Mouse (Mus musculus) CH12.LX (cell line): ENCODE results near the gene Nle1.

ENCODE experiments used
- CTCF ChIP-seq, 2 experiments: IDR thresholded peaks in 1 of 2; conservative IDR thresholded peaks in 1 of 2; 2 replicates each; pipeline ENCODE4 v1.5.1; 2011 to 2012; ENCODE audit warnings: low read depth in 2 of 2, low read length in 2 of 2, improper control_type of control experiment in 1 of 2, inconsistent platforms in 1 of 2, mild to moderate bottlenecking in 1 of 2, moderate library complexity in 1 of 2
- EP300 ChIP-seq: IDR thresholded peaks from 2 replicates; pipeline ENCODE4 v1.6.1; 2011; ENCODE audit warnings: low read length, improper control_type of control experiment
- GABPA ChIP-seq: IDR thresholded peaks from 2 replicates; pipeline ENCODE4 v1.6.1; 2012; ENCODE audit warnings: low read depth, low read length, improper control_type of control experiment, inconsistent platforms; ENCODE audit not compliant: insufficient replicate concordance
- HCFC1 ChIP-seq: IDR thresholded peaks from 2 replicates; pipeline ENCODE4 v1.6.1; 2012; ENCODE audit warnings: low read depth, mild to moderate bottlenecking, inconsistent platforms, low read length, improper control_type of control experiment
- MAZ ChIP-seq: IDR thresholded peaks from 2 replicates; pipeline ENCODE4 v1.6.1; 2012; ENCODE audit warnings: low read depth, mild to moderate bottlenecking, inconsistent platforms, low read length, improper control_type of control experiment, moderate library complexity
- MYC ChIP-seq: IDR thresholded peaks from 2 replicates; pipeline ENCODE4 v1.6.1; 2011; ENCODE audit warnings: low read depth, mild to moderate bottlenecking, improper control_type of control experiment, low read length
- NELFE ChIP-seq: IDR thresholded peaks from 2 replicates; pipeline ENCODE4 v1.6.1; 2011; ENCODE audit warnings: low read depth, low read length, improper control_type of control experiment
- NRF1 ChIP-seq: IDR thresholded peaks from 2 replicates; pipeline ENCODE4 v1.6.1; 2014; ENCODE audit warnings: low read depth, mild to moderate bottlenecking, inconsistent platforms, low read length, improper control_type of control experiment, moderate library complexity
- POLR2A ChIP-seq: IDR thresholded peaks from 2 replicates; pipeline ENCODE4 v1.6.1; 2011; ENCODE audit warnings: low read depth, mild to moderate bottlenecking, improper control_type of control experiment, low read length
- POLR2AphosphoS2 ChIP-seq: IDR thresholded peaks from 2 replicates; pipeline ENCODE4 v1.6.1; 2011; ENCODE audit warnings: low read depth, low read length, improper control_type of control experiment
- SIN3A ChIP-seq: IDR thresholded peaks from 2 replicates; pipeline ENCODE4 v1.6.1; 2012; ENCODE audit warnings: low read length, improper control_type of control experiment, inconsistent platforms
- TBP ChIP-seq: conservative IDR thresholded peaks from 2 replicates; pipeline ENCODE4 v1.6.1; 2011; ENCODE audit warnings: low read depth, low read length, improper control_type of control experiment
- TCF12 ChIP-seq: IDR thresholded peaks from 2 replicates; pipeline ENCODE4 v1.6.1; 2014; ENCODE audit warnings: low read depth, mild to moderate bottlenecking, inconsistent platforms, low read length, improper control_type of control experiment
- ZKSCAN1 ChIP-seq: IDR thresholded peaks from 2 replicates; pipeline ENCODE4 v1.6.1; 2012; ENCODE audit warnings: low read depth, inconsistent platforms, low read length, improper control_type of control experiment, borderline replicate concordance

- no peak for TF ChIP-seq EP300
- no peak for TF ChIP-seq CTCF (conservative IDR thresholded peaks at IDR 0.05 in 1 of 2, IDR thresholded peaks at IDR 0.05 in 1 of 2; ENCODE audit: low read depth in 2 of 2, low read length in 2 of 2)
- TF ChIP-seq POLR2A, result no peak
- TF ChIP-seq NELFE, result no peak
- no peak for TF ChIP-seq TBP
- no peak for TF ChIP-seq NRF1
- no peak for TF ChIP-seq MYC
- no peak for TF ChIP-seq MAZ
- TF ChIP-seq TCF12, result no peak
- TF ChIP-seq SIN3A, result no peak
- TF ChIP-seq GABPA, result no peak
- TF ChIP-seq HCFC1, result no peak
- TF ChIP-seq POLR2AphosphoS2, result no peak
- TF ChIP-seq ZKSCAN1, result no peak
These were observed 10.7 kb downstream of the Nle1 start for GRCm38 (mm10) chr11:82897478-82897877.
